Mouse (Mus musculus) forebrain, embryonic 13.5 days (tissue): ENCODE data around the gene Brwd1. TPM values are rescaled to one million over a fixed set of nuclear protein-coding genes. Genes with fewer than 3 reads are reported as not detected.
"Not testable (repeated sequence)": the region's sequence is repeated elsewhere in the genome, so short reads cannot be mapped to it uniquely, and the experiment has no call there.

ENCODE experiments used
- ATAC-seq: fragments of 200-750 bp; cut with Nextera tagmentation; 2 replicates; pipeline ENCODE4 v1.8.0; 2017
- H3K27ac ChIP-seq: fragments of 300-500 bp; sonication (generic); 2 replicates; pipeline ENCODE4 v1.5.1; 2015; ENCODE audit warnings: inconsistent platforms, mild to moderate bottlenecking, moderate library complexity
- H3K27me3 ChIP-seq: fragments of 300-500 bp; sonication (generic); 2 replicates; pipeline ENCODE4 v1.6.1; 2015; ENCODE audit warnings: mild to moderate bottlenecking, inconsistent platforms
- H3K36me3 ChIP-seq: fragments of 300-500 bp; sonication (generic); 2 replicates; pipeline ENCODE4 v1.6.1; 2015; ENCODE audit warnings: mild to moderate bottlenecking, inconsistent platforms; ENCODE audit not compliant: poor library complexity, severe bottlenecking
- H3K4me1 ChIP-seq: fragments of 300-500 bp; sonication (generic); 2 replicates; pipeline ENCODE4 v1.6.1; 2015; ENCODE audit warnings: inconsistent platforms
- H3K4me2 ChIP-seq: fragments of 300-500 bp; sonication (generic); 2 replicates; pipeline ENCODE4 v1.6.1; 2015; ENCODE audit warnings: inconsistent platforms, mild to moderate bottlenecking, moderate library complexity
- H3K4me3 ChIP-seq: fragments of 300-500 bp; sonication (generic); 2 replicates; pipeline ENCODE4 v1.5.1; 2015; ENCODE audit warnings: mild to moderate bottlenecking, inconsistent platforms
- H3K9ac ChIP-seq: fragments of 300-500 bp; sonication (generic); 2 replicates; pipeline ENCODE4 v1.6.1; 2015; ENCODE audit warnings: mild to moderate bottlenecking, inconsistent platforms
- H3K9me3 ChIP-seq: fragments of 300-500 bp; sonication (generic); replicated peaks from 2 replicates; pipeline ENCODE4 v1.6.1; 2016; ENCODE audit warnings: inconsistent platforms
- WGBS: fragments of 180-500 bp; shearing (Covaris S2); methylation state at CpG from one replicate; pipeline ENCODE4 v1.1.7; 2015; 5-methylcytosine and 5-hydroxymethylcytosine counted together
- microRNA-seq: library from miRNA; unstranded; fragments of <30 nt; microRNA quantifications from one replicate; pipeline ENCODE4, GENCODE M21; 2016
- polyA plus RNA-seq: library from polyadenylated mRNA; unstranded; fragments of >200 nt; fragmentation: Nextera tagmentation; extraction: Ambion mirVana; gene quantifications from 2 replicates; pipeline ENCODE4 v1.2.1, GENCODE M21; 2015

Gene Brwd1
- polyA plus RNA-seq, 1 experiment from 2014 or later = 206 TPM

DNA sequence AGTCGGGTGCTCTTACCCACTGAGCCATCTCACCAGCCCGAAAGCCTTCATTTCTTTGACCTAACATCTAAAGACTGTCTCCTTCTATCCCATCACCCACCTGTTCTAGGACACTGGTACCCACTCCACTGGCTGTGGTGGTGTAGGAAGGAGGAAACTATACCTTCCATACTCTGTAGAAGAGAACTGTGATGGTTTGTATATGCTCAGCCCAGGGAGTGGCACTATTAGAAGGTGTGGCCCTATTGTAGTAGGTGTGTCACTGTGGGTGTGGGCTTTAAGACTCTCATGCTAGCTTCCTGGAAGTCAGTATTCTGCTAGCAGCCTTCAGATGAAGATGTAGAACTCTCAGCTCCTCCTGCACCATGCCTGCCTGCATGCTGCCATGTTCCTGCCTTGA, 121.6 kb downstream of the Brwd1 start:
- WGBS = 92% methylated on average over 2 of the region's 2 CpGs
- H3K27me3 ChIP-seq, H3K36me3 ChIP-seq, H3K4me2 ChIP-seq, ATAC-seq, H3K9ac ChIP-seq, H3K4me3 ChIP-seq, H3K27ac ChIP-seq, H3K4me1 ChIP-seq, H3K9me3 ChIP-seq: not testable (repeated sequence)

DNA sequence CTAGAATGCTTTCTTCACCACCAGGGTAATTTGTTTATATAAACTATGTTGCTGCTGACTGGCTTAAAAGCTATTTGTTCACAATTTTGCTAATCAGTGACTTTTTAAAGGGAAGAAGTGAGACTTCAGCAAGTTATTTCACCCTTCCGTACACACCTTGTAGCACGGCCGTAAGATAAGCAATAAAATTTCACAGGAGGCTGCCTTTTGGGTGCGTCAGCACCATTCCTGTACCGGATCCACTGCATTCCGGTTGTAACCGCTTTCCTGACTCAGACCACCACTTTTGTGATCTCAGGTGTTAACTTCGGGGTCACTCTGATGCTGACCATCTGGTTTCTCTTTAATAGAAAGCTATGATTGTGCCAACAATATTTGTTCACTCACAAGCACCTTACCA, 124.2 kb downstream of the Brwd1 start:
- WGBS = 93% methylated on average over 8 of the region's 8 CpGs
- H3K9me3 ChIP-seq = peaks cover 2% of the 10 kb centered on the region; the same call in 1 of the 2 replicates
- no peaks in the 10 kb centered on the region for H3K27me3 ChIP-seq
- no peak overlapping the region for H3K27ac ChIP-seq
- no peak overlapping the region for H3K4me2 ChIP-seq
- no peaks in the 10 kb centered on the region for H3K4me1 ChIP-seq
- H3K4me3 ChIP-seq = no peak overlapping the region
- no peak for ATAC-seq
- H3K9ac ChIP-seq = no peak overlapping the region
- H3K36me3 ChIP-seq = no peaks in the 10 kb centered on the region

DNA sequence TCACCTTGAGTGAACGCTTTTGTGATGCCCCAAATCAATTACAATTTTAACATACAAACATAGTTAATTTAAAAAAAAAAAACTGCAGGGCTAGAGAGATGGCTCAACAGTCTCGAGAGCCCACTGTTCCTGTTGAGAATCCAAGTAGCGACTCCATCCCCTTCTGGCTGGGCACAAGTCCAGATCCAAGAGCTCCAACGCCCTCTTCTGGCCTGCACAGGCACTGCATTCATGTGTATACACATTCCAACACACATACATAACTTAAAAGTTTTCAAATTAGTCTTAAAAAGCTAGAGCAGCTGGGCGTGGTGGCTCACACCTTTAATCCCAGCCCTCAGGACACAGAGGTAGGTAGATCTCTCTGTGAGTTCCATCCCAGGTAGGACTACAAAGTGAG, 125.7 kb downstream of the Brwd1 start:
- ATAC-seq = no peak
- Histone ChIP-seq H3K27ac (no peak overlapping the region), H3K9ac (no peak overlapping the region), H3K36me3 (no peaks in the 10 kb centered on the region), H3K4me1 (no peaks in the 10 kb centered on the region), H3K9me3 (peaks cover 2% of the 10 kb centered on the region; the same call in 1 of the 2 replicates), H3K27me3 (no peaks in the 10 kb centered on the region), H3K4me3 (no peak overlapping the region), H3K4me2 (no peak overlapping the region)
- WGBS = 65% methylated on average over 5 of the region's 5 CpGs

DNA sequence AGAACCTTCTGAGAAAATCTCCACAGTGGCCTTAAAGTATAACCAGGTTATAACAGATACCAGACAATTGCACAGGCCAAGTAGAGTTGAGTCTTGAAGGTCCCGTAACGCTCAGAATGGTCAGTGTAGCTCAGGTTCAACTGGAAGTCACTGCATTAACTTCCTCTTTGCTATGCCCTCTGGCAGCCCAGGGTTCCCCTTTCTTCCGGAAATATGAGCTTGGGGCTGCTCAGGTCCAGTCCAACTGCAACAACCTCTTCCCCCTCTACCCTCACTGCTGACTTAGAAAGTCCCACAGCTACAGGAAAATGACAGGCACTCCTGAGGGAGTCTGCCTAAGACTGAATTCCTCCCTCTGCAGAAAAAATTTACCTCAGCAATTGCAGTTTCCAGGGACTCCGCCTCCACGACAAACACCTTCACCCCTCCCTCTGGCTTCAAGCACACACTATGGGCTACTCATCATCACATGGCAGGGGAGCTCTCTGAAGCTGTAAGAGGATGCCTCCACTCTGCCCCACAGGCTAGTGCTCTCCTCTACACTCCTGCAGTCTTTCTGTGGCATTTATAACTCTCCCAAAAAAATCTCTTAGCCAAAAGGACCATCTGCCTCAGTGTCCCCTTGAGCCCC, 126.5 kb downstream of the Brwd1 start:
- H3K27ac ChIP-seq = no peak overlapping the region
- no peak for ATAC-seq
- no peaks in the 10 kb centered on the region for H3K36me3 ChIP-seq
- H3K9me3 ChIP-seq = peaks cover 2% of the 10 kb centered on the region; the same call in 1 of the 2 replicates
- no peak overlapping the region for H3K4me2 ChIP-seq
- H3K4me3 ChIP-seq = no peak overlapping the region
- 91% methylated on average over 5 of the region's 5 CpGs for WGBS
- no peaks in the 10 kb centered on the region for H3K4me1 ChIP-seq
- no peak overlapping the region for H3K9ac ChIP-seq
- H3K27me3 ChIP-seq = no peaks in the 10 kb centered on the region

DNA sequence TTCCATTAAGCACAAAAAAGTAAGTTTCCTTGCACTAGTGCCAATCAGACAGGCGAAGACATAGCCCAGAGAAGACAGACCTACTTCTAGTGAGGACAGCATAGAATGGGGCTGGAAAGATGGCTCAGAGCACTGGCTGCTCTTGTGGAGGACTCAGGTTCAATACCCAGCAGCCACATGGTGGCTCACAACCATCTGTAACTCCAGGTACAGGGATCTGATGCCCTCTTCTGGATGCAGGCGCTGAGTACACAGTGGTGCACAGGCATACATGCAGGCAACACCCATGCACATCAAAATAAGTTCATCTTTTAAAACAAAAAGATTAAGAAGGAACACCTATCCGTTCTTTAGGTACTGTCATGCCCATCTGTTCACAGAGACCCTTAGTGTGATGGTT, 128.0 kb downstream of the Brwd1 start:
- Histone ChIP-seq H3K9me3 (peaks cover 2% of the 10 kb centered on the region; the same call in 1 of the 2 replicates), H3K4me1 (no peaks in the 10 kb centered on the region), H3K27me3 (no peaks in the 10 kb centered on the region), H3K4me3 (no peak overlapping the region), H3K9ac (no peak overlapping the region), H3K4me2 (no peak overlapping the region), H3K27ac (no peak overlapping the region), H3K36me3 (no peaks in the 10 kb centered on the region)
- no peak for ATAC-seq
- 89% methylated on average over 3 of the region's 3 CpGs for WGBS

DNA sequence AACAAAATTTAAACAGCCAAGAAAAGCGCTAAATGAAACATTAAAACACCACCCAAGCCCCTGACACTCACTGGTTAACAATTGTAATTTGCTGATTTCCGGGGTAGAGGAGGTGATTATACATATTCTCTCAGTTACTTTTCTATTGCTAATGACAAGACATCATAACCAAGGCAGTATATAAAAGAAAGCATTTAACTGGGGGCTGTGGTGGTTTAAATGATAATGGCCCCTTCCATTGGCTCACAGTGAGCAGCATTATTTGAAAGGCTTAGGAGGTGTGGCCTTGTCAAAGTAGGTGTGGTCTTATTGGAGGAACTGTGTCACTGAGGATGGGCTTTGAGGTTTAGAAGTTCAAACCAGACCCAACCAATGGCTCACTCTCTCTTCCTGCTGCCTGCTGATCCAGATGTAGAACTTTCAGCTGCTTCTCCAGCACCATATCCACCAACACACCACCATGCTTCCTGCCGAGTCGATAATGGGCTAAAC, 129.1 kb downstream of the Brwd1 start:
- H3K4me3 ChIP-seq = no peak overlapping the region
- WGBS = 89% methylated on average over 4 of the region's 4 CpGs
- peaks cover 2% of the 10 kb centered on the region; the same call in 1 of the 2 replicates for H3K9me3 ChIP-seq
- H3K27me3 ChIP-seq = no peaks in the 10 kb centered on the region
- no peaks in the 10 kb centered on the region for H3K36me3 ChIP-seq
- no peak for ATAC-seq
- H3K4me2 ChIP-seq = no peak overlapping the region
- no peak overlapping the region for H3K27ac ChIP-seq
- H3K4me1 ChIP-seq = no peaks in the 10 kb centered on the region
- no peak overlapping the region for H3K9ac ChIP-seq

DNA sequence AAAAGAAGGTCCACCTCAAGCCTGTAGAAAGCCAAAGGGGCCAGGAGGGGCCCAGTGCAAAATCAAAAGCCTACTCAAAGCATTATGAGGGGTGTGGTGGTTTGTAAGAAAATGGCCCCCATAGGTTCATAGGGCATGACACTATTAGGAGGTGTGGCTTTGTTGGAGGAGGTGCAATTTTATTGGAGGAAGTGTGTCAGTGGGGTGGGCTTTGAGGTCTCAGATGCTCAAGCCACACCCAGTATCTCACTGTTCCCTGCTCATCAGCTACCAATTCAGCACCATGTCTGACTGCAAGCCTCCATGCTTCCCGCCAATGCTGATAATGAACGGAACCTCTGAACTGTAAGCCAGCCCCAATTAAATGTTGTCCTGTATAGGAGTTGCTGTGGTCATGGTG, 130.9 kb downstream of the Brwd1 start:
- Histone ChIP-seq H3K4me2 (no peak overlapping the region), H3K9me3 (peaks cover 2% of the 10 kb centered on the region; the same call in 1 of the 2 replicates), H3K4me1 (no peaks in the 10 kb centered on the region), H3K27me3 (no peaks in the 10 kb centered on the region), H3K27ac (no peak overlapping the region), H3K9ac (no peak overlapping the region), H3K4me3 (no peak overlapping the region), H3K36me3 (no peaks in the 10 kb centered on the region)
- no peak for ATAC-seq
- 93% methylated on average over 2 of the region's 2 CpGs for WGBS

DNA sequence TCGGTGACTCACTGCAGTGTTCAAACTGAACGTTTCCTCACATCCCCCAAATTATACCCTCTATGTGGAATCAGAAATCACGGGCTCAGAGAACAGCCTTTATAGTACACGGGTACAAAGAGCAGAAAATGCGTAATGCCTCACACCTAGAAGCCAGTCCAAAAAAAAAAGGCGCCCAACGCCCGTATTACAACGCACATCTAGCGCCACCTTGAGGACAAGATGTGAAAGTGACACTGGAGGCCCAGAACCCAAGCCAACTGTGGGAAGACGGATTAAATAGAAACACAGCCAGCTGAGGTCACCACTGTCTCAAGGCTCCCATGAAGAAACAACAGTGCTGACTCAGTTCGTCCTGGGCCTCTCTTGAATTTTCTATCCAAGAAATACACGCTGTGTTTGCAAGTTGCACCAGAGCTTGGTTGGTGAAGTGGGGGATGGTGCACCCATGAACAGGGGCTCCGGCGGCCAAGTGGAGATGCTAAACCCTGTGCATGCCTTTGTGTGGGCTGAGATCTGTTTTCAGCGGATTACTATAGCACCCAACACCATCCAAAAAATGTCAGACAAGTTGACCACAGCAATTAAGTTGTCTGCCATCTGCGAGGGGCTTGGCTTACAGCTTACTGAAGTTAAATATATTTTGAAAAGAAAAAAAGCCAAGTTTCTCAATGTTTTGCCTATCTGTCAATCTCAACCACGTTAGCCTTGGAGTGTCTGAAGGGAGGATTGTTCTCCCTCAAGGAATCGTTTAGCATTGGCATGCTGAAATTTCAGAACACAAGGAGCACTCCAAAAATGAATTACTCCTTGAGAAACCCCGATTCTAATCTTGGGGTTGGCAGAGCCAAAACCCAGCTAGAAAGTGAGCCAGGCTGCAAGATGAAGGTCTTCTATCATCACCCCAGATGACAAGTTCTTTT, 136.7 kb downstream of the Brwd1 start:
- H3K27me3 ChIP-seq = no peaks in the 10 kb centered on the region
- H3K9ac ChIP-seq = no peak overlapping the region
- H3K36me3 ChIP-seq = no peaks in the 10 kb centered on the region
- peak; percentile 53; the same call in 1 of the 2 replicates for ATAC-seq
- H3K4me2 ChIP-seq = no peak overlapping the region
- 26% methylated on average over 20 of the region's 20 CpGs for WGBS
- H3K4me1 ChIP-seq = peaks cover 3% of the 10 kb centered on the region; the same call in 1 of the 2 replicates
- no peak overlapping the region for H3K27ac ChIP-seq
- no peak overlapping the region for H3K4me3 ChIP-seq
- no peaks in the 10 kb centered on the region for H3K9me3 ChIP-seq

DNA sequence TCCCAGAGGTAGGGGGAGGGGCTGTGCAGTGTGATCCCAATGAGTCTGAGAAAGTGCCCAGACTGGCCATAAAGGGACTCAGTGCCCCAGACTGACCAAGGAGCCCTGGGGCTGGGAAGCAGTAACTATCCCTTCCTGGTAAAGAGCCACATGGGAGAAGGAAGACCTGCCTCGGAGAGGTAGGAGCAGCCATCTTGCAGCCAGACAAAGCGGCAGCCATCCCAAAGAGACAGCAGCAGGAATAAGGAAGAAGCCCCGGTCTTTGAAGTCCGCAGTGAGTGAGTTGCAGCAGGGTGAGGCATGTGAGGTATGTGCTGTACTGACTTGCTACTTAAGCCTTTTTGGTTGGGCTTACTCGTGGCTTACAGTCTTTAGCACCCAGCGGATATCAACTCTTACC, 139.1 kb downstream of the Brwd1 start:
- Histone ChIP-seq H3K27me3 (no peaks in the 10 kb centered on the region), H3K9ac (no peak overlapping the region), H3K4me3 (no peak overlapping the region), H3K27ac (no peak overlapping the region), H3K4me1 (peaks cover 3% of the 10 kb centered on the region; the same call in 1 of the 2 replicates), H3K36me3 (no peaks in the 10 kb centered on the region), H3K4me2 (no peak overlapping the region), H3K9me3 (peaks cover 5% of the 10 kb centered on the region; the same call in 1 of the 2 replicates)
- no peak for ATAC-seq
- WGBS = 86% methylated on average over 6 of the region's 6 CpGs

Small RNA genes within 50 kb of the gene (microRNA-seq; reads per million reads assigned to microRNA genes)
- gene Gm27833 = not detected

Other genes with a start within 250 kb of the Brwd1 start
- gene Psmg1, start 91.6 kb downstream of the Brwd1 start, polyA plus RNA-seq = 63.0 and 63.5 TPM in 2 replicates
- 656 and 774 TPM in 2 replicates for gene Hmgn1, start 45.2 kb upstream of the Brwd1 start, polyA plus RNA-seq
- gene Wrb, start 62.9 kb upstream of the Brwd1 start, polyA plus RNA-seq = 131 and 147 TPM in 2 replicates
- gene Lca5l, start 109.7 kb upstream of the Brwd1 start, polyA plus RNA-seq = 1.1 and 1.3 TPM in 2 replicates
- gene Sh3bgr, start 117.9 kb upstream of the Brwd1 start, polyA plus RNA-seq = 0.86 and 1.3 TPM in 2 replicates
- 0.40 and 0.71 TPM in 2 replicates for gene B3galt5, start 153.3 kb upstream of the Brwd1 start, polyA plus RNA-seq